Mouse (Mus musculus) heart, adult 2 months (tissue): ENCODE measurements around the gene Gm13271. TPM values are rescaled to one million over a fixed set of nuclear protein-coding genes. Genes with fewer than 3 reads are reported as not detected.
"Not testable (repeated sequence)": the region's sequence is repeated elsewhere in the genome, so short reads cannot be mapped to it uniquely, and the experiment has no call there.

Experiments
- DNase-seq, 2 experiments: peaks; one replicate each; pipeline ENCODE4 v3.0.0; 2021
- H3K27ac ChIP-seq: fragments of 200-600 bp; 2 replicates; pipeline ENCODE4 v1.8.1; 2022
- H3K27me3 ChIP-seq: fragments of 200-500 bp; 2 replicates; pipeline ENCODE4 v1.6.1; 2012; ENCODE audit warnings: mild to moderate bottlenecking, low read length, inconsistent platforms, mixed read lengths; ENCODE audit not compliant: control insufficient read depth, insufficient read depth
- H3K36me3 ChIP-seq: fragments of 200-500 bp; 2 replicates; pipeline ENCODE4 v1.6.1; 2012; ENCODE audit warnings: low read length, inconsistent platforms; ENCODE audit not compliant: control insufficient read depth, insufficient read depth
- H3K4me1 ChIP-seq: fragments of 200-500 bp; 2 replicates; pipeline ENCODE4 v1.6.1; 2011; ENCODE audit warnings: low read length; ENCODE audit not compliant: control insufficient read depth, insufficient read depth
- H3K4me3 ChIP-seq: fragments of 200-600 bp; 2 replicates; pipeline ENCODE4 v1.8.1; 2022
- H3K79me2 ChIP-seq: fragments of 200-500 bp; replicated peaks from 2 replicates; pipeline ENCODE4 v1.6.1; 2012; ENCODE audit warnings: mild to moderate bottlenecking, inconsistent platforms, low read length, moderate library complexity, mixed read lengths; ENCODE audit not compliant: control insufficient read depth, insufficient read depth
- H3K9ac ChIP-seq: fragments of 200-500 bp; 2 replicates; pipeline ENCODE4 v1.6.1; 2012; ENCODE audit warnings: low read depth, mild to moderate bottlenecking, control low read depth, inconsistent platforms, low read length, mixed read lengths
- CTCF ChIP-seq: fragments of 200-600 bp; IDR thresholded peaks from 2 replicates; pipeline ENCODE4 v1.8.1; 2022; ENCODE audit warnings: antibody characterized with exemption, mild to moderate bottlenecking, moderate library complexity
- EP300 ChIP-seq: fragments of 200-500 bp; IDR thresholded peaks from 2 replicates; pipeline ENCODE4 v1.6.1; 2011; ENCODE audit warnings: low read depth, low read length, control low read depth; ENCODE audit not compliant: insufficient read depth
- POLR2A ChIP-seq: fragments of 200-500 bp; IDR thresholded peaks from 2 replicates; pipeline ENCODE4 v1.6.1; 2011; ENCODE audit warnings: mild to moderate bottlenecking, low read depth, low read length, control low read depth; ENCODE audit not compliant: insufficient read depth
- WGBS: fragments of 180-500 bp; shearing (Covaris S2); methylation state at CpG from one replicate; pipeline ENCODE4 v1.1.7; 2018; 5-methylcytosine and 5-hydroxymethylcytosine counted together
- intact Hi-C: fragments of 180-260 bp; cut with DNase I; formaldehyde crosslinking; loops from one replicate; pipeline ENCODE4 v1.15.1; 2025
- polyA plus RNA-seq: library from polyadenylated mRNA; depleted of rRNA; stranded (reverse); fragments of >200 nt; gene quantifications from 2 replicates; pipeline ENCODE4 v1.2.3, GENCODE M21; 2012
- total RNA-seq, 2 experiments: library from RNA; stranded (reverse); gene quantifications; 2 replicates each; pipeline ENCODE4 v1.2.3; 2021

The Gm13271 gene
- total and polyA plus RNA-seq, 3 experiments = not detected

DNA sequence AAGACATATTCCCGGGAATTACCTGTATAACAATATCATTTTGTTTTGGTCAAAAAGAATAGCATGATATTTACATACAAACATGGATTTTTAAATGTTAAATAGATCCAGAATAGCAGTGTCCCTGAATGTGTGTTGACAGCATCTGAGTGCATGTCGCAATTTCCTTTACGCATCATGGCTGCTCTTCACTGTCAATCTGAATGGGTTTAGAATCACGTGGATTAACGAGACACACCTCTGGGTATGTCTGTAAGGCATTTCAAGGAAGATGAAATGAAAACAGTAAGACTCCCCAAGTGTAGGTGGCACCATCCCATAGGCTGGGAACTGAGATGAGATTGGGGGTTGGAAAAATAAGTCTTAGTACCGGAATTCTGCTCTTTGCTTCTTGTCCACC, 15.6 kb upstream of the Gm13271 start:
- Histone ChIP-seq H3K27ac (no peak overlapping the region), H3K36me3 (no peaks in the 10 kb centered on the region), H3K9ac (no peak overlapping the region), H3K4me1 (no peaks in the 10 kb centered on the region), H3K4me3 (no peak overlapping the region), H3K27me3 (no peaks in the 10 kb centered on the region), H3K79me2 (no peaks in the 10 kb centered on the region)
- TF ChIP-seq EP300 (no peak), POLR2A (no peak), CTCF (no peak)
- no peak for DNase-seq
- WGBS = 84% methylated on average over 6 of the region's 6 CpGs
- intact Hi-C loops = loop anchor here (2.0 kb wide), 1 partner anchor 18 kb away; no protein-coding TSS in a partner anchor

DNA sequence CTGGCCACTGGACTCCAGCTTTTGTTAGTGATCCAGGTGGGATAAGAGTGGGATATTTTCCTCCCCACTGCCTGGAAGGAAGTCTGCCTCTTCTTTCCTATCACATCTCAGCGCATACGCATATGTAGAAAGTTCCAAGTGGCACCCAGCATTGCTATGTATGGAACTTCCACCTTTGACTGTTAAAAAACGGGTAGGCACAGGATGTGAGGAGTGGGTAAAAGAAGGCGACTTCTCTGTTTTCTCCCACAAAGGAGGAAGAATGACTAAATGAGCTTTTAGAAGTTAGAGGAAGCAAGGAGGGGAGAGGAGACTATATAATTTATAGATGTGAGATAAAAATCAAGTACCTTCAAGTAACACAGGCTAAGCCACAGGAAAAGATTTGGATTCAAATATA, 13.2 kb upstream of the Gm13271 start:
- DNase-seq = no peak
- Histone ChIP-seq H3K9ac (no peak overlapping the region), H3K4me1 (no peaks in the 10 kb centered on the region), H3K27ac (no peak overlapping the region), H3K36me3 (no peaks in the 10 kb centered on the region), H3K27me3 (no peaks in the 10 kb centered on the region), H3K79me2 (no peaks in the 10 kb centered on the region), H3K4me3 (no peak overlapping the region)
- TF ChIP-seq POLR2A = no peak
- no peak for TF ChIP-seq CTCF
- no peak for TF ChIP-seq EP300
- 68% methylated on average over 4 of the region's 4 CpGs for WGBS
- intact Hi-C loops = no loop called here

DNA sequence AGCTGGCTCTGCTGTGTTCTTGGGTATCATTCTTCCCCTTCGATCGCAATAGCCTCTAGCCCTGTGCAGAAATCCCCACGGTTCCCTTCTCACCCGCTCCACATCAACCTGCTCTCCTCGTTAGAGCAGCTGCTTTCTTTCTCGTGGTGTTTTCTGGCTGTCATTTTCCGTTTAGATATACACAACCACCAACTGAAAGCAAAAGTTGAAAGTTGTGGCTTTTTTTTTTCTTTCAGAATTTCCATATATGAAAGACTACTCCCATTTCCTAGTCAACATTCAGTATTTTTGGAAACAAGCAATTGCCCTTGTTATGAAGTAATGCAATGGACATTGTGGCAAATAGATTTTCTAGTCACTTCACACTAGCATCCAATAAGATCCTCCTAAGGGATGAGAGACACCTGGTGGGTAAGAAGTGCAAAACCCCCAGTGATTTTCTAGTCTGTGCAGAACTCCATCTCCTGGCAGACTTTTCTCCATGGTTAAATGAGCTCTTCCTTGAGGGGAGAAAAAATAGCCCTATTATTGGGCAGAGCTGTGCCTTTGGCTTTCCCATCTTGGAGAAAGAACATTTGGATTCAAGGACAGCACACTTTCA, 11.8 kb upstream of the Gm13271 start:
- 70% methylated on average over 7 of the region's 7 CpGs for WGBS
- Histone ChIP-seq H3K9ac (no peak overlapping the region), H3K36me3 (no peaks in the 10 kb centered on the region), H3K27me3 (no peaks in the 10 kb centered on the region), H3K4me3 (no peak overlapping the region), H3K4me1 (no peaks in the 10 kb centered on the region), H3K27ac (no peak overlapping the region), H3K79me2 (no peaks in the 10 kb centered on the region)
- TF ChIP-seq POLR2A = no peak
- TF ChIP-seq EP300 = no peak
- peak; percentile 37 for TF ChIP-seq CTCF
- intact Hi-C loops = no loop called here
- DNase-seq = no peak

DNA sequence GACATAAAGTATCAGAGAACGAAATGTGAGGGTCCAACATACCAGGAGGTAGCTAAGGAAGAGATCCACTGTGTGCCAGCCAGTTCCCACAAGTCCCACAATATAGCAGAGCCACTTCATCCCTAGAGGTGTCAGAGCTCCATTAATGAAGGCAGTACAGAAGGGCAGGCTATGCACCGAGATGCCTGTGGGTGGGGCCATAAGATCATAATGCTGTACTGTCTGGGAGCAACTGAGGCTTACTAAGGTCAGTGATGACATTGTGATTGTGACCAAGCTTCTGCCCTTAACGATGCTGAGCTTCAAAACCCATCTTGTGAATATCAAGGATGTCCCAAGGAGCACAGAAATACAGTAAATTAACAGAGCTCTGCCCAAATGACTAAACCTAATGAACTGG, 10.5 kb upstream of the Gm13271 start:
- intact Hi-C loops = no loop called here

DNA sequence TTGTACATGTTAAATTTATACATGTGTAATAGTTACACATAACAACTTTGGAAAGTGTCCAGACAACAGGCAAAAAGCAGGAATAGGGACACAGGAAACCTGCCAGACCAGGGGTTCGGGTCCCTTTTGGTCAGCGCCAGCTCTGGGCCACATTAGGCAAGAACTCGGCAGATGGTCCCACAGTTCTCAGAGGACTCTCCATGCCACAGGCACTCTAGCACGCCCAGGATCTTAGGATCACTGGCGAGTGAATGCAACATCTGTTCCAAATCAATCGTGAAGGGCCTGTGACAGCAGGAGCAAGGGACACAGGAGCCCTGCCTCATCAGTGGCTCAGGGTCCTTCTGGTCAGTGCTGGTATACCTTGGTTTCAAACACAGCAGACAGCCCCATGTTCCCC, 4.7 kb upstream of the Gm13271 start:
- H3K36me3 ChIP-seq = no peaks in the 10 kb centered on the region
- no peak overlapping the region for H3K9ac ChIP-seq
- H3K79me2 ChIP-seq = no peaks in the 10 kb centered on the region
- H3K4me1 ChIP-seq = no peaks in the 10 kb centered on the region
- H3K27me3 ChIP-seq = no peaks in the 10 kb centered on the region
- DNase-seq = no peak
- no peak overlapping the region for H3K4me3 ChIP-seq
- H3K27ac ChIP-seq = no peak overlapping the region
- intact Hi-C loops = no loop called here
- 63% methylated on average over 6 of the region's 6 CpGs for WGBS
- no peak for TF ChIP-seq EP300
- TF ChIP-seq CTCF = no peak
- TF ChIP-seq POLR2A = no peak

More for the DNA sequence above, 10.5 kb upstream of the Gm13271 start:
- Histone ChIP-seq H3K4me1 (no peaks in the 10 kb centered on the region), H3K79me2 (no peaks in the 10 kb centered on the region), H3K4me3 (no peak overlapping the region), H3K27me3 (no peaks in the 10 kb centered on the region), H3K27ac (no peak overlapping the region), H3K9ac (no peak overlapping the region), H3K36me3 (no peaks in the 10 kb centered on the region)
- TF ChIP-seq POLR2A (no peak), CTCF (peak; percentile 39)
- no peak for DNase-seq
- 58% methylated on average over 3 of the region's 3 CpGs for WGBS

DNA sequence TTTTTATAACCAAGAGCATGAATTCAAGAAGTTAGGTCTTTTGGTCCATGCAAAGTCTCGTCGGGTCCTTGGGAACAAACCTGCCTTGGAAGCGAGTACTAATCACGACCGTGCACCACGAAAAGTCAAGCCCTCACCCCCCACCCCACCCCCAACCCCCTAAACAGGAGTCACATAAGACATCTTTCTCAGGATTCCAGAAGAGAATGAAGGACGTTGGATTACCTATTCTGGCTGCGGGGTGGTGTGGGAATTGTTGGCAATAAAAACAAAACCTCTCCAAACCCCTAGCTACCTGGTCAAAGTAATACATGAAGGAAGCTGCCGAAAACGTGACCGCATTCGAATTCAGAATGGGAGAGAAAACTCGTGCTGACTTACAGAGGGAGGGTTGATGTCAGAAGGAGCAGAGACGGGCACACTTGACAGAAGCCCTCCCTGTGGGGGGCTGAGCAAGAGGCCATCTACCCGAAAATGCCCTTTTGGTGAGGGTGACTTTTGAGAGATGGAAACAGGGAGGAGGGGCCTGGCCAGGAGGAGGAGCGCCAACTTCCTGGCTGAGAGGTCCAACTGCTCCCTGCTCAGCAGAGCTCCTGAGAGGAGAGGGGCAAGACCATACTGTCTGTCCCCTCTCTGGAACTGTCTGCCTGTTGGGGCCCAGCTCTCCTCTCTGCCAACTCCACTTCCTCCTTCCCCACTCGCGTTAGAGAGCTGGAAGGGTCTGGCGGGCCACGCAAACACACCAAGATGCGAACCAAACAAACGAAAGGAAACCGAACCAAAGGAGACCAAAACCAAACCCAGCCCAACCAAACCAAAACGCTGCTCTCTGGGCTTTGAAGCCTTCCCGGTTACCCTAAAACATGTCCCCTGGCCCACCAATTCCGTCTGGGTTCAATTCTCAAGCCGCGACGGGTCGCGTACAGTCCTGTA, 2.2 kb downstream of the Gm13271 start:
- peak; percentile 34 to 59 for DNase-seq
- Histone ChIP-seq H3K4me3 (peak overlapping the region; percentile 47), H3K9ac (peak overlapping the region; percentile 82), H3K27ac (peak overlapping the region; percentile 77)
- H3K79me2 ChIP-seq, H3K27me3 ChIP-seq, H3K36me3 ChIP-seq, H3K4me1 ChIP-seq: not testable (repeated sequence)
- peak; percentile 65; the same call in 1 of the 2 replicates for TF ChIP-seq POLR2A
- WGBS = 9% methylated on average over 29 of the region's 31 CpGs
- intact Hi-C loops = loop anchor here (2.0 kb wide), 1 partner anchor 18 kb away; no protein-coding TSS in a partner anchor
